Mouse (Mus musculus) ES-E14 (cell line): ENCODE measurements around the gene Slc35f1.

Experiments
- CHD2 ChIP-seq: IDR thresholded peaks from 2 replicates; pipeline ENCODE4 v1.6.1; 2014; ENCODE audit warnings: mild to moderate bottlenecking, low read depth, low read length, inconsistent platforms
- HCFC1 ChIP-seq: IDR thresholded peaks from 2 replicates; pipeline ENCODE4 v1.6.1; 2012; ENCODE audit warnings: low read length, inconsistent platforms, borderline replicate concordance; ENCODE audit not compliant: insufficient read depth

- TF ChIP-seq CHD2 = no peak
- TF ChIP-seq HCFC1 = no peak
Measured at GRCm38 (mm10) chr10:52797454-52797853, 107.1 kb downstream of the Slc35f1 start.
